Mouse (Mus musculus) liver, embryonic 13.5 days (tissue): Measurements from ENCODE around the gene Rhbdl2. TPM values are rescaled to one million over a fixed set of nuclear protein-coding genes. Genes with fewer than 3 reads are reported as not detected.

Experiments
- ATAC-seq: fragments of 200-750 bp; cut with Nextera tagmentation; 2 replicates; pipeline ENCODE4 v1.8.0; 2017; ENCODE audit warnings: low read depth, mild to moderate bottlenecking, moderate number of reproducible peaks, moderate library complexity
- DNase-seq: peaks from one replicate; pipeline ENCODE4 v3.0.0; 2022
- H3K27ac ChIP-seq: fragments of 300-500 bp; sonication (generic); 2 replicates; pipeline ENCODE4 v1.5.1; 2015; ENCODE audit warnings: moderate library complexity, mild to moderate bottlenecking, inconsistent platforms
- H3K27me3 ChIP-seq: fragments of 300-500 bp; sonication (generic); 2 replicates; pipeline ENCODE4 v1.6.1; 2015; ENCODE audit warnings: mild to moderate bottlenecking, inconsistent platforms
- H3K36me3 ChIP-seq: fragments of 300-500 bp; sonication (generic); 2 replicates; pipeline ENCODE4 v1.6.1; 2015; ENCODE audit warnings: mild to moderate bottlenecking, inconsistent platforms
- H3K4me1 ChIP-seq: fragments of 300-500 bp; sonication (generic); replicated peaks from 2 replicates; pipeline ENCODE4 v1.6.1; 2015; ENCODE audit warnings: inconsistent platforms
- H3K4me2 ChIP-seq: fragments of 300-500 bp; sonication (generic); 2 replicates; pipeline ENCODE4 v1.6.1; 2015; ENCODE audit warnings: inconsistent platforms, mild to moderate bottlenecking, moderate library complexity
- H3K4me3 ChIP-seq: fragments of 300-500 bp; sonication (generic); replicated peaks from 2 replicates; pipeline ENCODE4 v1.5.1; 2015; ENCODE audit warnings: mild to moderate bottlenecking, inconsistent platforms
- H3K9ac ChIP-seq: fragments of 300-500 bp; sonication (generic); 2 replicates; pipeline ENCODE4 v1.6.1; 2015; ENCODE audit warnings: mild to moderate bottlenecking, inconsistent platforms
- H3K9me3 ChIP-seq: fragments of 300-500 bp; sonication (generic); replicated peaks from 2 replicates; pipeline ENCODE4 v1.6.1; 2016; ENCODE audit warnings: inconsistent platforms
- WGBS: fragments of 180-500 bp; shearing (Covaris S2); methylation state at CpG from one replicate; pipeline ENCODE4 v1.1.7; 2015; ENCODE audit not compliant: insufficient replicate concordance; 5-methylcytosine and 5-hydroxymethylcytosine counted together
- polyA plus RNA-seq: library from polyadenylated mRNA; unstranded; fragments of >200 nt; fragmentation: Nextera tagmentation; extraction: Ambion mirVana; gene quantifications from 2 replicates; pipeline ENCODE4 v1.2.1, GENCODE M21; 2015

The Rhbdl2 gene
- polyA plus RNA-seq, 1 experiment from 2014 or later, result not detected

GRCm38 (mm10) chr4:123767807-123768206, 19.9 kb upstream of the Rhbdl2 start:
- H3K4me1 ChIP-seq, result no peaks in the 10 kb centered on the region
- H3K4me2 ChIP-seq, result no peak overlapping the region
- no peak for ATAC-seq
- DNase-seq, result no peak
- no peak overlapping the region for H3K9ac ChIP-seq
- no peaks in the 10 kb centered on the region for H3K36me3 ChIP-seq
- no peak overlapping the region for H3K27ac ChIP-seq
- no peaks in the 10 kb centered on the region for H3K9me3 ChIP-seq
- WGBS, result 46% methylated on average over 3 of the region's 3 CpGs
- H3K4me3 ChIP-seq, result no peak overlapping the region
- H3K27me3 ChIP-seq, result no peaks in the 10 kb centered on the region

- no peaks in the 10 kb centered on the region for H3K36me3 ChIP-seq
- no peak overlapping the region for H3K9ac ChIP-seq
- H3K4me3 ChIP-seq, result no peak overlapping the region
- no peak for DNase-seq
- H3K4me1 ChIP-seq, result no peaks in the 10 kb centered on the region
- 68% methylated on average over 4 of the region's 4 CpGs for WGBS
- H3K27me3 ChIP-seq, result no peaks in the 10 kb centered on the region
- H3K4me2 ChIP-seq, result no peak overlapping the region
- H3K9me3 ChIP-seq, result no peaks in the 10 kb centered on the region
- H3K27ac ChIP-seq, result no peak overlapping the region
- no peak for ATAC-seq
Measured at GRCm38 (mm10) chr4:123768234-123768633, 19.4 kb upstream of the Rhbdl2 start.

GRCm38 (mm10) chr4:123792666-123793065, 5.0 kb downstream of the Rhbdl2 start:
- H3K9me3 ChIP-seq, result no peaks in the 10 kb centered on the region
- ATAC-seq (no peak), DNase-seq (no peak)
- no peak overlapping the region for H3K4me3 ChIP-seq
- 0 out of 2 replicates have a peak, but pooled peaks cover 7% of the 10 kb centered on the region for H3K4me1 ChIP-seq
- no peak overlapping the region for H3K27ac ChIP-seq
- 52% methylated on average over 2 of the region's 2 CpGs for WGBS
- H3K27me3 ChIP-seq, result no peaks in the 10 kb centered on the region
- no peak overlapping the region for H3K4me2 ChIP-seq
- no peak overlapping the region for H3K9ac ChIP-seq
- H3K36me3 ChIP-seq, result no peaks in the 10 kb centered on the region

DNA sequence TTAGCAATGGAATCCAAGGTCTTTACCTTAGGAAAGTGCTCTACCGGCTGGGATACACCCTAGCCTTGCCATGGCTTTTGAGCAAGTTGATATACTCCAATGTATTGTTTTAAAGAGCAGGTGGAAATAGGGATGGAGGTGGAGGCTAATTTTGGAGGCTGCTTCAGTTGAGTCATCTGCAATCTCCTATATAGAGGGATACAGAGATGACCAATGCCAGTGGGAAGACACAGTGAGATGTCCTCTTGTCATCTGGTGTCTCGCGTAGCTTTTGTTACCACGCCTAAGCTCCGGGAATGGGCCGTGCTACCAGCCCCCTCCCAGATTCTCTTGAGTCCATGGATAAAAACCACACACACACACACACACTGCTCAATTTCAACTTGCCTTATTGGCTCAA, 5.5 kb downstream of the Rhbdl2 start:
- ATAC-seq (no peak), DNase-seq (no peak)
- Histone ChIP-seq H3K9me3 (no peaks in the 10 kb centered on the region), H3K4me1 (0 out of 2 replicates have a peak, but pooled peaks cover 7% of the 10 kb centered on the region), H3K9ac (no peak overlapping the region), H3K27ac (no peak overlapping the region), H3K4me2 (no peak overlapping the region), H3K4me3 (no peak overlapping the region), H3K36me3 (no peaks in the 10 kb centered on the region), H3K27me3 (no peaks in the 10 kb centered on the region)
- WGBS, result 86% methylated on average over 6 of the region's 6 CpGs

GRCm38 (mm10) chr4:123795057-123795456, 7.4 kb downstream of the Rhbdl2 start:
- Histone ChIP-seq H3K9me3 (no peaks in the 10 kb centered on the region), H3K36me3 (no peaks in the 10 kb centered on the region), H3K4me3 (no peak overlapping the region), H3K27ac (no peak overlapping the region), H3K4me2 (no peak overlapping the region), H3K9ac (no peak overlapping the region), H3K4me1 (0 out of 2 replicates have a peak, but pooled peaks cover 7% of the 10 kb centered on the region), H3K27me3 (no peaks in the 10 kb centered on the region)
- DNase-seq, result no peak
- ATAC-seq, result no peak
- 47% methylated on average over 2 of the region's 2 CpGs for WGBS

- 71% methylated on average over 3 of the region's 3 CpGs for WGBS
Measured at GRCm38 (mm10) chr4:123797403-123797802, 9.7 kb downstream of the Rhbdl2 start.

GRCm38 (mm10) chr4:123797856-123798255, 10.2 kb downstream of the Rhbdl2 start:
- no peaks in the 10 kb centered on the region for H3K9me3 ChIP-seq
- H3K27me3 ChIP-seq, result no peaks in the 10 kb centered on the region
- H3K36me3 ChIP-seq, result no peaks in the 10 kb centered on the region
- DNase-seq, result no peak
- no peak overlapping the region for H3K9ac ChIP-seq
- no peak overlapping the region for H3K4me3 ChIP-seq
- H3K4me2 ChIP-seq, result no peak overlapping the region
- WGBS, result 61% methylated on average over 7 of the region's 7 CpGs
- no peak for ATAC-seq
- no peaks in the 10 kb centered on the region for H3K4me1 ChIP-seq
- no peak overlapping the region for H3K27ac ChIP-seq

More at GRCm38 (mm10) chr4:123797403-123797802, 9.7 kb downstream of the Rhbdl2 start:
- H3K4me2 ChIP-seq, result no peak overlapping the region
- no peak for ATAC-seq
- no peaks in the 10 kb centered on the region for H3K27me3 ChIP-seq
- H3K4me3 ChIP-seq, result no peak overlapping the region
- no peaks in the 10 kb centered on the region for H3K36me3 ChIP-seq
- H3K9me3 ChIP-seq, result no peaks in the 10 kb centered on the region
- H3K9ac ChIP-seq, result no peak overlapping the region
- no peak overlapping the region for H3K27ac ChIP-seq
- no peaks in the 10 kb centered on the region for H3K4me1 ChIP-seq
- no peak for DNase-seq

DNA sequence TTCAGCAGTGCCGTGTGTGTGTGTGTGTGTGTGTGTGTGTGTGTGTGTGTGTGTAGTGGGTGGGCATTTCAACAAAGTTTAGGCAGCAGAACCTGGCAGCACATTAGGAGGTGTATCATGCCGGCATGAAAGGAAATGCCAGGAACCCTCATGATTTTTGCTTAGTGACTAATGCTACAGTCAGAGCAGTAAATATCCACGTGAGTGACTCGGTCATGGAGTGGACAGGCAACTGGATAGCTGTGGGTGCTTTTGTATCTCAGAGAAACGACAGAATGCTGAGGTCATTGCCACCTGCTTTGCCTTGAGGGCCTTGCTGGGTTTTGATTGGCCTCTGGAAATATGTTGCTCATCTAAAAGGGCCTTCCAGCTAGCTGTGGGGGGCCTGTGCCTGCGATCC, 16.0 kb downstream of the Rhbdl2 start:
- Histone ChIP-seq H3K9me3 (no peaks in the 10 kb centered on the region), H3K4me2 (no peak overlapping the region), H3K4me3 (no peak overlapping the region), H3K9ac (no peak overlapping the region), H3K36me3 (no peaks in the 10 kb centered on the region), H3K4me1 (no peaks in the 10 kb centered on the region), H3K27me3 (no peaks in the 10 kb centered on the region), H3K27ac (no peak overlapping the region)
- 60% methylated on average over 6 of the region's 6 CpGs for WGBS
- DNase-seq (no peak), ATAC-seq (no peak)

DNA sequence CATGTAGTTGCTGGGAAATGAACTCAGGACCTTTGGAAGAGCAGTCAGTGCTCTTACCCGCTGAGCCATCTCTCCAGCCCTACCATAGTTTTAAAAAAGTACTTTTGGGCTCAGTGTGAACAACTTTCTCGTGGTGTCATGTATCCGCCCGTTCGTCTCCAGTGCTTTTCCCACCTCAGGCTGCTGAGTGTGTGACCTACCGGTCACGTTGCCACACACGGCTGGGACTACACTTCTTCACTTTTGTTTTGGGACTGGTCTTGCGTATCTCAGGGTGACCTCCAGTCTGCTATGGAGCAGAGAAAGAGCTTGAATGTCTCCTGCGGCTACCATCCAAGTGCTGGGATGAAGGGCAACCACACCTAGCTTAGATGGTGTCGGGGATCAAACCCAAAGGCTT, 20.6 kb downstream of the Rhbdl2 start:
- H3K4me2 ChIP-seq, result no peak overlapping the region
- no peaks in the 10 kb centered on the region for H3K9me3 ChIP-seq
- H3K36me3 ChIP-seq, result no peaks in the 10 kb centered on the region
- DNase-seq (no peak), ATAC-seq (no peak)
- H3K27me3 ChIP-seq, result no peaks in the 10 kb centered on the region
- no peak overlapping the region for H3K4me3 ChIP-seq
- H3K9ac ChIP-seq, result no peak overlapping the region
- WGBS, result 77% methylated on average over 11 of the region's 11 CpGs
- H3K4me1 ChIP-seq, result no peaks in the 10 kb centered on the region
- H3K27ac ChIP-seq, result no peak overlapping the region

DNA sequence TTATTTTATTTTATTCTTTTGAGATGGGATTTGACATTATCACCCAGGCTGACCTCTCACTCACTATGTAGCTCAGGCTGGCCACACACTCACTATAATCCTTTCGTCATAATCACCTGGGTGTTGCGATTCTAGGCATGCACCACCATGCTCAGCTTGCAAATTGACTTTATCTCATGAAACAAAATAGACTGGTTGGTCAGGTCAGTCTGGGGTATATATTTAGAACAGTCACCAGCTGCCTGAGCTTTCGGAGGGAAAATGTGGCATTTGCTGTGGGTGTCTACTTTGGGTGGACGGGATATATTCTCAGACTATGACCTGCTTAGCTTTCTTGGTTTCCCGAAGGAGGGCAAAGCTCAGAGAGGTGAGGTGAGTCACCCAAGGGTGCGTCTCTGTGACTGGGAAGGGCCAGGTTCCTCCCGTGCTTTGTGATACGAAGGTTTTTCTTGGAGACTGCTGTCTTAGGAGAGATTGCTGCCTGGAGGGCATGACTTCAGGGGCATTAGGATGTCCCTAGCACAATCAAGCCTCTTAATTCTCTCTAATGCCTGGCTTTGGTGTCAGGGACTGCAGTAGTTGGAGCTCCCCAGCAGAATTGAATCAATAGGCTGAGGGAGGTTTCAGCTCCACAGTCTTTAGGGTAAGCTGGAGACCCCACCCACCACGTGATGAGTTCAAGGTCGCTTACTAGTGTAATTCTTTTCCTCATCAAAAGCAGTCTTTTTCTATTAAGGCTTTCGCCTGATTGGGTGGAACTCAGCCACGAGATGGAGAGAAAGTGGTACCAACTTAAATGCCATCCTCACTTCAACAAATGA, 23.0 kb downstream of the Rhbdl2 start:
- no peaks in the 10 kb centered on the region for H3K27me3 ChIP-seq
- no peaks in the 10 kb centered on the region for H3K4me1 ChIP-seq
- no peak overlapping the region for H3K4me2 ChIP-seq
- no peak for DNase-seq
- ATAC-seq, result no peak
- H3K9ac ChIP-seq, result no peak overlapping the region
- no peak overlapping the region for H3K4me3 ChIP-seq
- 67% methylated on average over 12 of the region's 12 CpGs for WGBS
- H3K36me3 ChIP-seq, result no peaks in the 10 kb centered on the region
- H3K27ac ChIP-seq, result no peak overlapping the region
- H3K9me3 ChIP-seq, result no peaks in the 10 kb centered on the region

GRCm38 (mm10) chr4:123812525-123812924, 24.9 kb downstream of the Rhbdl2 start:
- Histone ChIP-seq H3K4me1 (no peaks in the 10 kb centered on the region), H3K9me3 (no peaks in the 10 kb centered on the region), H3K27ac (no peak overlapping the region), H3K36me3 (no peaks in the 10 kb centered on the region), H3K4me3 (no peak overlapping the region), H3K4me2 (no peak overlapping the region), H3K27me3 (no peaks in the 10 kb centered on the region), H3K9ac (no peak overlapping the region)
- 56% methylated on average over 3 of the region's 3 CpGs for WGBS
- ATAC-seq (no peak), DNase-seq (no peak)

- 61% methylated on average over 7 of the region's 7 CpGs for WGBS
- ATAC-seq, result no peak
- Histone ChIP-seq H3K27me3 (no peaks in the 10 kb centered on the region), H3K27ac (no peak overlapping the region), H3K4me1 (no peaks in the 10 kb centered on the region), H3K9ac (no peak overlapping the region), H3K9me3 (no peaks in the 10 kb centered on the region), H3K4me2 (no peak overlapping the region), H3K4me3 (no peak overlapping the region), H3K36me3 (no peaks in the 10 kb centered on the region)
- no peak for DNase-seq
Measured at GRCm38 (mm10) chr4:123814030-123814501, 26.4 kb downstream of the Rhbdl2 start.
